Mouse (Mus musculus) kidney, adult 18-20 months (tissue): ENCODE results near the gene Hcn4.

Experiments used
- DNase-seq: peaks from one replicate; pipeline ENCODE4 v3.0.0; 2021

Hcn4 gene

DNA sequence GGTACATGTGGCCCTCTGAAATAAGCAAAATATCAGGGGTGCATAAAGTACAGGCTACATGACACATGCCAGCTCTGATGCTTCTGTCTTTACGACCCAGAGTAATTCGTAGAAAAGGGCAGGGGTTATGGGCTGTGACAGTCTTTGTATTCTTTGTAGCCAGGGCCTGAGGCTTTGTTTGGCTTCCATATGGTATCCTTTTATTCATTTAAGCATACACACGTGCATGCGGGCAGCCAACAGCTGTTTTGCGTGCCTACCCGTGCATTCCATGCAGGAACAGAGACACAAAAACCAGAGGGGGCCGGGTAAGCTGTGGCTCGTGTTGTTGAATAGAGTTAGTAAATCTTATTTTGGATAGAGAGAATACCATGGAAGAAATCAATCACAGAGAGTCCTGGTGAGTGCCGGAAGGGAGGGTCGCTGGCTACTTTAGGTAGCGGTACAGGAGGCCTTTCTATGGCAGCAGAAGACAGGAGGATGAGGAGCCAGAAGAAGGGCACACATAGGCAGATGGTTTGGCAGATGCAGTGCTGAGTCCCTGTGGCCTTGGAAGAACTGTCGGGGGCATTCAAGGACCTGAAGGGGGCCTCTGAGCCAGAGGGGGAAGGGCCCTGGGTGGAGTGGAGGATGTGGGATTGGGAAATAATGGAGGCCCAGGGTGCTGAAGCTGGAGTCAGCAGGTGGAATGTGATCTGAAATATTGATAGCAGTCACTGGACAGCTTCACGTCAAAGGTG is 26.5 kb downstream of the Hcn4 start:
- DNase-seq: no peak

- no peak for DNase-seq
Observed at GRCm38 (mm10) chr9:58854931-58855330, 31.7 kb downstream of the Hcn4 start.

DNA sequence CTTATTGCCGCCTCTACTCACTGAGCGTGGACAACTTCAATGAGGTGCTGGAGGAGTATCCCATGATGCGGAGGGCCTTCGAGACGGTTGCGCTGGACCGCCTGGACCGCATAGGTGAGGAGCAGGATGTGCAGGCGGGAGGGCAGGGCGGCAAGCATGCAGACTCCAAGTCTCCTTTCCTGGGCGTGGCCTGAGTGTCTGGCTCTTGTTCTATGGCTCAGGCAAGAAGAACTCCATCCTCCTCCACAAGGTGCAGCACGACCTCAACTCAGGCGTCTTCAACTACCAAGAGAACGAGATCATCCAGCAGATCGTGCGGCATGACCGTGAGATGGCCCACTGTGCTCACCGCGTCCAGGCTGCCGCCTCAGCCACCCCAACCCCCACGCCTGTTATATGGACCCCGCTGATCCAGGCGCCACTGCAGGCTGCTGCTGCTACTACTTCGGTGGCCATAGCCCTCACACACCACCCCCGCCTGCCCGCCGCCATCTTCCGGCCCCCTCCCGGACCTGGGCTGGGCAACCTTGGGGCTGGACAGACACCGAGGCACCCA is 35.9 kb downstream of the Hcn4 start:
- DNase-seq: no peak

- no peak for DNase-seq
Observed at GRCm38 (mm10) chr9:58863826-58864225, 40.6 kb downstream of the Hcn4 start.

GRCm38 (mm10) chr9:58871141-58871540 is 47.9 kb downstream of the Hcn4 start:
- DNase-seq: no peak

GRCm38 (mm10) chr9:58873541-58874324 is 50.5 kb downstream of the Hcn4 start:
- peak; percentile 66 for DNase-seq

DNA sequence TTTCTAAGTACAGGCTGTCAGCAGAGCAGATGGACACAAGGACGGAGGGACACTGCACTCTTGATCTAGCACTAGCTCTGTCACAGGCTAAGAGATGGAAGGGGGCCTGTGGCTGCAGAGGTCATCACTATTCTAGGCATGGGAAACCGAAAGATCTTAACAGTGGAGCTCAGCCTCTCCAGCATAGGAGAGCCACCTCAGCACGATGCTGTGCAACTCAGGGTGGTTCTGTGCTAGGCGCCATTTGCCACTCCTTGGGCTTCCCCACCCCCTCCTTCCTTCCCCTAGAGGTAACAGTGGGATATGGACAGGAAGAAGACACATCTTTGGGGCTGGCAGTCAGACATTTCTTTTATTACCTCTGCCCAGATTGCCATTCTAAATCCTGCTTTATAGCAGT is 51.1 kb downstream of the Hcn4 start:
- no peak for DNase-seq

GRCm38 (mm10) chr9:58875439-58875838 is 52.2 kb downstream of the Hcn4 start:
- DNase-seq: no peak

GRCm38 (mm10) chr9:58876946-58877625 is 53.9 kb downstream of the Hcn4 start:
- no peak for DNase-seq

DNA sequence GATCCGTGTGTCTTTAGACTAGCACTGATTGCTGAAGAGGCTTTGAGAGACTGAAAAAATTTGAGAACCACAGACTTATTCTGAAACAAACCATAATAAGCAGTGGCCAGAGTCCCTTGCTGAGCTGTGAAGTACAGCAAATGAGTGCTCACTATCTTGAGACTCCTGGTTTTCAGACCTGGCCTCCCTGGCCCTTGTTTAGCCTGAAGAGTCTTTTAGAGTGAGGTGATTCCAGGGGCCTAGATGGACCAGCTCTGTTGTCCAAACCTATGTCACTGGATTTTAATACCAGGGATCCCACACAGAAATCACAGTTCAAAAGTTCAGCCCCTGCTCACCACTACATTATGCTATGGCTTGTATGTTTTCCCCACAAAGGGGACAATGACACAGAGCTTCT is 56.6 kb downstream of the Hcn4 start:
- no peak for DNase-seq

GRCm38 (mm10) chr9:58882686-58883085 is 59.5 kb downstream of the Hcn4 start:
- peak; percentile 40 for DNase-seq

GRCm38 (mm10) chr9:58889782-58890448 is 66.7 kb downstream of the Hcn4 start:
- DNase-seq: no peak

GRCm38 (mm10) chr9:58890893-58891292 is 67.7 kb downstream of the Hcn4 start:
- DNase-seq: no peak

- DNase-seq: no peak
Observed at GRCm38 (mm10) chr9:58891840-58892640, 68.8 kb downstream of the Hcn4 start.

- no peak for DNase-seq
Observed at GRCm38 (mm10) chr9:58899602-58900001, 76.4 kb downstream of the Hcn4 start.

- peak; percentile 38 for DNase-seq
Observed at GRCm38 (mm10) chr9:58902869-58903585, 79.8 kb downstream of the Hcn4 start.
